Mouse (Mus musculus) thymus, postnatal 25 days (tissue): ENCODE measurements around the gene Itgam.
"Not testable (repeated sequence)": the region's sequence is repeated elsewhere in the genome, so short reads cannot be mapped to it uniquely, and the experiment has no call there.

ENCODE experiments used
- DNase-seq: peaks from one replicate; pipeline ENCODE4 v3.0.0; 2022

The Itgam gene

GRCm38 (mm10) chr7:128062456-128062855 lies at the start of gene Itgam, which contains the start of gene Gm49368:
TSS of gene Itgam (plus strand) at chr7:128062640.
TSS of gene Gm49368 (plus strand) at chr7:128062683.
- DNase-seq, result peak; percentile 54

- peak; percentile 41 for DNase-seq
Measured at GRCm38 (mm10) chr7:128013116-128013515, 49.3 kb upstream of the Itgam start.

- DNase-seq, result not testable (repeated sequence)
Measured at GRCm38 (mm10) chr7:128016134-128016533, 46.3 kb upstream of the Itgam start.

DNA sequence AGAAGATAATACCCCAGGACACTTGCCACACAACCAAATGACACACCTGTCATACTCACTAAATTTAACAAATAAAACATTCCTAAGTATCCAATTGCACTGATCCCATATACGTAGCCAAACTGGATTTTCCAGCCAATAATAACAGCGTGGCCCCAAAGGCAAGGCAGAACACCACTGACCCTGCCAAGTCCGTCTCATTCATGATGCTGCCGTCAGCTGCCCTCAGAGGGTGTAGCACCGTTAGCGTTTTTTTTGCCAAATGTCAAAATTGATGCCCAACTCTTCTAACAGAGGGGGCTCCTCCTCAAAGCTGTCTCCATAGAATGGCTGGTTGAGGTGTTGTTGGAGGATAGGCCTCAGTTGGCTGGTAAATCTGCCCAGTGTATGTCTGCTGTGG lies 45.8 kb upstream of the Itgam start:
- DNase-seq, result no peak

DNA sequence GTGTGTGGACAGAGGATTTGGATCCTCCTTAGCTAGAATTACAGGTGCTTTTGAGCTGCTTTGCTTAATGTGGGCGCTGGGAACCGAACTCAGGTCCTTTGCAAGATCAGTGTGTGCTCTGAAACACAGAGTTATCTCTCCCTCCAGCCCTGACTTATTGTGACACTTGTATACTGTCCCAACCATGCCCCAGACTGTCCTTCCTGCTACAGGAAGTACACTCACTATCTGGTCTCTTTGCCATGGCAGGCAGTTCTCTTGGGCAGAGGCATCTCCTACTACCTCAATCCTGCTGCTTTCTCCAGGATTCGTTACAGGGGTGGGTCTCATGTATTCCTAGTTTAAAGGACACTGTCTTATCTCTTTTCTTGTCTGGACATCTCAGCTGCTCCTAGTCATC lies 44.2 kb upstream of the Itgam start:
- no peak for DNase-seq

- DNase-seq, result no peak
Measured at GRCm38 (mm10) chr7:128019187-128019586, 43.3 kb upstream of the Itgam start.

DNA sequence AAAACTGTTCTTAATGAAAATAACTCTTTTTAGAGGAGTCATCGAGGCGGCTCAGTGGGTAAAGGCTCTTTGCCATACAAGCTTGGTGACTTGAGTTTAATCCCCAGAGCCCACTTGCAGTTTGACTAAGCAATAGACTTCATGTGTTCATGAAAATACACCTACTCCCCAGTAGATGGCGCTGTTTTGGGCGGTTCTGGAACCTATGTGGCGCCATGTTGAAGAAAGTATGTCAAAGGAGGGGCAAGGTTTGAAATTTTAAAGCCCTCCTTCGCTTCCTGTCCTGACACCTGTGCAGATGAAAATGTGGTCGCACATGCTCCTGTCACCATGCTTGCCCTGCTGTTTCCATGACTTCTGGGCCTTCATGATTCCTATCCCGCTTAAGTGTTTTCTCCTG lies 39.5 kb upstream of the Itgam start:
- DNase-seq, result peak; percentile 34

- no peak for DNase-seq
Measured at GRCm38 (mm10) chr7:128023565-128023964, 38.9 kb upstream of the Itgam start.

DNA sequence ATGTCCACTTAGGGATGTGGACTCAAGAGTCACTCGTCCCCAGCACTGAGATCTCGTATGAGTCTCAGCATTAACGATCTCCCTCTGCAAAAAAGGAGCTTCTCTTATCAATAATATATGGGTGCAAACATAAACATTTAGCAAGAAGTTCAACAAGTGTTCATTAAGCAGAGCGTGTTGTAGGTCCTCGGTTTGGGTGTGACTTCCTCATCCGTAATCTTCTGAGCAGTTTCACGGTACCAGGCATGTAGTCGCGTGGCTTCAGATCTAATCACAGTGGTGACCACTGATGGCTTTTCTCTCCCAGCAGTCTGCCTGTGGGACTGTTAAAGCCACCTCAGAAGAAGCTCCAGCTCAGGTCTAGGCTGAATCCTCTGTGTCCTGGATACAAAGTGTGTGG lies 38.1 kb upstream of the Itgam start:
- DNase-seq, result no peak

DNA sequence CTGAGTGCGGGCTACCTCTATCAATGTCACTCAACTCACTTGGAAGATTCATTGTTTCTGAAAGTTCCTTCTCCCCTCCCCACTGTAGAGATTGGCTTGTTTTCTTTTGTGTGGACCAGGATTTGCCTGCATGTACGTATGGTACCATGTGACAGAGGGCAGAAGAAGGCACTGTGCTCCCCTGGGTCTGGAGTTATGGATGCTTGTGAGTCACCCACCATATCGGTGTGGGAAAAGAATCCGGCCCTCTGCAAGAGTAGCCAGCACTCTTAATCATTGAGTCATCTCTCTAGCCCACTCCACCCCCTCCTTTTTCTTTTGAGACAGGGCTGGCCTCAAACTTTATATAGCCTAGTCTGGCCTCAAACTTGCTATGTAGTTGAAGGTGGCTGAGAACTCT lies 37.5 kb upstream of the Itgam start:
- DNase-seq, result no peak

GRCm38 (mm10) chr7:128025381-128025780 lies 37.1 kb upstream of the Itgam start:
- no peak for DNase-seq

- DNase-seq, result no peak
Measured at GRCm38 (mm10) chr7:128031403-128031976, 30.9 kb upstream of the Itgam start.

DNA sequence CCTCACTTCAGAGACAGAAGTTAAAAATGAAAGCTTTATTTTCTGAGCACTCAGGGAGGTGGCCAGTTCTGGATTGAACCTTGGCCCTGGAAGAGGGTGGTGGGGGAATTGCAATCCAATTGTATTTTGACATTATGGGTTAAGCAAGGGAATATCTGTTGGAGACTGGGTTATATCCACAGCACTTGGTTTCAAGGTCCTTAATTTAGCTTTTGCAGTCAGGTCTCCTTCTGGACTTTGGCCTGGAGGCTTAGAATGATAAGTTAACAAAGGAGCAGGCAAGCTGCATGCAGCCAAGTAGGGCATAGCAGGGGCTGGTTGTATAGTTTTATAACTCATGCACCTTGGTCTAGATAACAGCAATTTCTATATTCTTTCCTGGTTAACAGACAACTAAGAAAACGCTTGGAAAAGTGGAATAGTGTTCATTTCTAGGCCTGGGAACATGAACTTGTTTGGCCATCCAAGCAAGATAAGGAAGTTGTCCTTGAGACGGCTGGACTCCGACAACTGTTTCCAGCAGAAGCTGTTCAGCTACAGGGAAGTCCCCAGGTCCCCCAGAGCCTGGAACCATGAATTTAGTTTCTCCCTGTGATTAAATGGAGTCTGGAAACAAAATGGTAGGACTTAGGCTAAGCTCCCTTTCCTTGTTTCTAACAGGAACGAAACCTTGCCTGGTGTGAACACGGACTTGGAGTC lies 30.0 kb upstream of the Itgam start:
- no peak for DNase-seq

DNA sequence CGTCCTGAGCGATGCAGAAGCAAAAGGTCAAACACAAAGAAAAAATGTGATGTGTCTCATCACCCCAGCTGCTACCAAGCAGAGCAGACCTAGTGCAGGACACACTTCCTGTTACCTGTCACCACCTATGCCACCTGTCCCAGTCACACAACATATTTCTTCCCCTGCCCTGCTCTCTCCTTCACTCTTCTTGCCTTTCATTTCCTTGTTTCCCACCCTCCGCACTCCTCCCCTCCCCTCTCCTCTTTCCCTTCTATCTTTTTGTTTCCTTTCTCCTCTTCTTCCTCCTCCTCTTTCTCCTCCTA lies 29.5 kb upstream of the Itgam start:
- no peak for DNase-seq

GRCm38 (mm10) chr7:128033616-128034015 lies 28.8 kb upstream of the Itgam start:
- no peak for DNase-seq

DNA sequence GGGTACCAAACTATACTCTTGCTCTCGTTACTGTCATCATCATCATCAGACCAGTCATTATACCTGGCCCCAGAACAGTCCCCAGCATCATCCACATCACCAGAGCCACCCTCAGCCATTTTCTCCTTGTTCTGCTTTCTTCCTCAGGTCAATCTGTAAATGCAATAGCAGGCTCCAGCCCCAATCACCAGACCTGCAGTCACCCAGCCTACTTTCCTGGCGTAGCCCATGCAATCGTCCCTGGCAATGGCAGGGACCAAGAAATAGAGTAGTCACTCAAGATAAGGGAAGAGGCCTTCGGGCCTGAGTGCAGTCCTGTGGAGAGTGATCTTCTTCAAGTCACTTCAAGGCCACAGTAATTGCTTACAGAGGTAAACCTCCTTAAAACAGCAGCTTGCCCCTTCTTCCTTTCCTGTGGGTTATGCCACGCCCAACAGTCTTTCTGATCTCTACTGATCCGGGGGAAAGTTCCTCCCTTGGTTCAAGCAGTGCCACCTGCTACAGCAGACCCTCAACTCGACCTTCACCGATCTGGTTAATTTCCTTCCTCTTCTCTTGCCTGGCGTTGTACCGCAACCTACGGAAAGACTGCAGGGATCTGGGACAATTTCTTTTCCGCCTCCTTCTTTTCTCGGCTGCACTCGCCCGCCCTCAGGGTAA lies 20.1 kb upstream of the Itgam start:
- peak; percentile 30 for DNase-seq

- peak; percentile 68 for DNase-seq
Measured at GRCm38 (mm10) chr7:128044142-128044785, 18.2 kb upstream of the Itgam start.

- DNase-seq, result no peak
Measured at GRCm38 (mm10) chr7:128045640-128046039, 16.8 kb upstream of the Itgam start.

GRCm38 (mm10) chr7:128048819-128049218 lies 13.6 kb upstream of the Itgam start:
- no peak for DNase-seq

DNA sequence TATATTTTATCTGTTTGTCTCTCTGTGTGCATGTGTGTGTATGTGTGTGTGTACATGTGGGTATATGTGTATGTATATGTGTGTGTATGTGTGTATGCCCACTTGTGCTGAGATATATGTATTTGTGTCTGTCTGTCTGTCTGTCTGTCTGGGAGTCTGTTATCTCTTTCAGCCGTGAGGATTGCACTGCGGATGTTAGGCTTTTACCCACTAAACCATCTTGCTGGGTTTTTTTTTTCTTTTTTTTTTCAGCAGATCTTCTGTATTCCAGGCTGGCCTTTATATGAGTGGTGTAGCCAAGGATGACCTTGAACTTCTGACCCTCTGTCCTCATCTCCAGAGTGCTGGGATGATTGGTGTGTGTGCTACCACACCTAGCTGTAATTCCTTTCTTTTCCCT lies 13.2 kb upstream of the Itgam start:
- no peak for DNase-seq

DNA sequence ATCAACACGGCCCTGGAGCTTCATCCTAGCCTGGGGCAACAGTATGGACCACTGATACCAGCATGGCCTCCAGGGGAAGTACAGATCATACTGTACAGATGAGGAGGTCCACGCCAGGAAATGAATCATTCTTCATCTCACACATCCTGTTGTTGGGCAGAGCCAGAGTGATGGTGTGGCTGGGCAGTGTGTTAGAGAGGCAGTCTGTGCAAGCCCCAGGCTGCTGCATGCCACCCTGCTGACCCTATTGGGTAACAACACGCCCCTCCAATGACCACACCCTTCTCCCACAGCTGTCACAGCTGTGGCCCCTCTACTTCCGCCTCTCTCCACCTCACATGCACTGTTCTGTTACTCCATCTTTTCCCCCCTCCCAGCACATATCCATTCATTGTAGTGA lies 11.7 kb upstream of the Itgam start:
- peak; percentile 28 for DNase-seq

DNA sequence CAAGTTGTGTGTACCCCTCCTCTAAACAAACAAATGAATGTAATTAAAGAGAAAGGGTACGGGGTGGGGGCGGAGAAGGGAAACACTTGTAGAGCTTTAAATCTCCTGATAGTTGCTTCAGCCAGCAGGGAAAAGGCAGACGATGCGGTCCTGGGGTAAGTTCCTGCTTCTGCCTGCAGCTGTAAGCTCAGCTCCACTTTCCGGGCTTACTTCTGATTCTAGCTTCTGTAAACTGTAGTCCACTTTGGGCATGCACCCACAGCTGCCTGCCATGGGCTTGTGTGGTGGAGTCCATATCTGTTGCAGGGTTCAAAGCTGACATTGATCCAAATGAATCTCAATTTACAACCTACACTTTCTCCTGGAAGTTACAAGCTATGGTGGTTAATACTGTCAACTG lies 9.4 kb upstream of the Itgam start:
- DNase-seq, result no peak

DNA sequence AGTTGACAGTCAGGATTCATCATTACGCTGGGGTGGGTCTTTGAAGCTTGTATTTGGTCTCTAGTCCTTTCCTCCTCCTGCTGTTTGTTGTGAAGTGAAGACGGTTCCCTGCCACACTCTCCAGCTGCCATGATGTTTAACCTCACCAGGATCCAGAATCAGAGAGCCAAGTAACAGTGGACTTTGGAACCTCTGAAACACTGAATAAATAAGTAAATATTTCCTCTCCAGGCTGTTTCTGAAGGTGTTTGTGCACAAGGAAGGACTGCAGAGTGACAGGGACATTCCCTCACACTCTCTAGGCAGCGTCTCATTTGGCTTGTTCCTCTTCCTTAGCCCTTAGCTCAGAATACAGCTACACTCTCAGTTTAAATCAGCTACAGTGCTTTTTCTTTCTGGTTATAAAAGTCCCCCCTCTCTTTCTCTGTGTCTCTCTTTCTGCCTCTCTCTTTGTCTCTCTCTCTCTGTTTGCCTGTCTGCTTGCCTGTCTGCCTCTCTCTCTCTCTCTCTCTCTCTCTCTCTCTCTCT lies 5.5 kb upstream of the Itgam start:
- no peak for DNase-seq

- DNase-seq, result no peak
Measured at GRCm38 (mm10) chr7:128057860-128058259, 4.6 kb upstream of the Itgam start.
